Mouse (Mus musculus) CD4-positive, CD25-positive, alpha-beta regulatory T cell, adult 2 months (primary cell): Measurements from ENCODE around the gene Art5.

Source experiments
- DNase-seq: peaks from one replicate; pipeline ENCODE4 v3.0.0-alpha.2; 2012; ENCODE audit warnings: low read depth, low spot score

Art5 gene

DNA sequence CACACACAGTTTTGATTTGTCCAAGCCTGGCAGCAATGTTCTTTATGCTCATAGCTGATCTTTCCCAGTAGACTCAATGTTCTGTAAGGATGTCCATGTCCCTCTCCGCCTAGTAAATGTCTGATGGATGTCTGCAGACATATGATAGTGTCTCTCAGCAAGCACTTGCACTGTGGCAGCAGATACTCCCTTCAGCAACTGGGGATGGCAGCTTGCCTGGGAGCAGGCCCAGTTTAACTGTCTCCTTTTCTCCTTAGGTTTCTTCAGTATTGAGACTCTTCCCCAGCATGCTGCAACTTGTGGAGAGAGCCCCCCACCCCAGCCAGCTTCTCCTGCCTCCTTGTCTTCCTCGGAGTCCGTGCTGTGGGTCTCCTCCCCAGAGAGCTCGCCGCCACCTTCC lies 27.5 kb downstream of the Art5 start:
- no peak for DNase-seq

DNA sequence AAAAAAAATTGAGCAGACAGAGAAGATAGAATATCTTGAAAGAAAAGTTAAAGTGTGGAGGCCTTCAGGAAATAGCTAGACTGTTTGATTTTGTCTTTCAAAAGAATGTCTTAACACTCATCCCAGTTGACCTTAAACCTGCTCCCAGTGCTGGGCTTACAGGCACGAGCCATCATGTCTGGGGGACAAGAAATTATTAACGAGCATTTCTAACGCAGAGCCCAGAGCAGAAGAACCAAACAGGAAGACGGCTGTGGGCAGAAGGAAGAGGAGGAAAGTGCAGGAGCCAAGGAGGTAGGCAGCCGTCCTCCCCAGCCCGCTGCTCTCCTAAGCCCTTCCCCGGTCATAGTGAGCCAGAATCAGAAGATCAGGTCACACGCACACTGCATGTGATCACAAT lies 29.0 kb downstream of the Art5 start:
- no peak for DNase-seq

- peak; percentile 67 for DNase-seq
Measured at GRCm38 (mm10) chr7:102078517-102078916, 30.8 kb downstream of the Art5 start.

GRCm38 (mm10) chr7:102076714-102077296 lies 32.5 kb downstream of the Art5 start:
- peak; percentile 73 for DNase-seq

DNA sequence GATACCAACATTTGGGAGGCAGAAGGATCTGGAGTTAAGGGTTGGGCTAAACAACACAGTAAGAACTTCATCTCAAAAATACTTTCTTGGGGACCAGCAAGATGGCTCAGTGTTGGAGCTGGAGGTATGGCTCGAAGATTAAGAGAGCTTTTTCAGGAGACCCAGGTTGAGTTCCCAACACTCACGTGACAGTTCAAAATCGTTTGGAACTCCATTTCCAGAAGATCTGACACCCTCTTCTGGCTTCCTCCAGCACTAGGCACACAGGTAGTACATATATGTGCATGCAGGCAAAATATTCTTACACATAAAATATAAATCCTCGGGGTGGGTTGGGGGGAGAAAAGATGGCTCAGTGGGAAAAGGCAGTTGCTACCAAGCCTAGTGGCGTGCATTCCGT lies 42.9 kb downstream of the Art5 start:
- no peak for DNase-seq

DNA sequence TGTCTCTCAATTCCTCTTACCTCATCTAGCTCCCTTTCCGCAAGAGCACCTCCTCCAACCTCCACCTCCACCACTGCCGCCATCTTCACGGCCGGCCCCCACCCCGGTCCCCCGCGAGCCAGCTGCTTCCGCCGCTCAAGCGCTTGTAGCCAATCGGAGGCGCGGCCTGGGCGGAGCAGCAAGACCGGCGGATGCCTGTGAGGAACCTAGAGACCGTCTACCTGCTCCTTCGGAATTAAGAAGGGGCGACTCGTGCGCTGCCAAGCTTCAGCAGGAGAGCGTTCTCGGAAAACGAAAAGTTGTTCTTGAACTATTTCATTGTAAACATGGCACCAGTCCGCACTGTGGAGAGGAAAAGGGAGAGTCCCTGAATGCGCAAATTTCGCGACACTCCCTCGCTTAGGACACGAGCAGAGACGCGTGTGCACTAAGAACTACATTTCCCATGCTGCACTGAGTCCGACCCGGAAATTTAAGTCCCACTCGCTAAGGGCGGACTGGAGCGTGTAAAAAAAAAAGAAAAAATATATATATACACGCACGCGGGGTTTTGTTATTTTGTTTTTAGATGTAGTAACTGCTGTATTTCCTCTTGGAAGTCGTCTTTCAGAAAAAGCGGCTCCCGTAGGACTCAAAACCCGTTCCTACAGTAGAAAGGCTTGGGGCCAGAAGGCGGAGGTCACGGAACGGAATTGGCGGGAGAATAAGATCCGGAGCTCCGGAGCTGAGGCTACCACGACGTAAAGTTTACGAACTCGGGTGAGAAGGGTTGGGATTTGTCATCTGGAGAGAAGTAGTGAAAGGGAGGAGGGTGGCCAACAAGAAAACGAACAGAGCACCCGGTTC lies 44.0 kb downstream of the Art5 start, which contains the start of the genes Rnf121, Xndc1 and Xntrpc:
Gene Rnf121, minus strand, starts transcription at position 424 of the 846 bp plus-strand sequence.
Gene Xndc1, plus strand, starts transcription at position 466 of the 846 bp plus-strand sequence.
Gene Xntrpc, plus strand, starts transcription at position 668 of the 846 bp plus-strand sequence.
- peak; percentile 93 for DNase-seq

DNA sequence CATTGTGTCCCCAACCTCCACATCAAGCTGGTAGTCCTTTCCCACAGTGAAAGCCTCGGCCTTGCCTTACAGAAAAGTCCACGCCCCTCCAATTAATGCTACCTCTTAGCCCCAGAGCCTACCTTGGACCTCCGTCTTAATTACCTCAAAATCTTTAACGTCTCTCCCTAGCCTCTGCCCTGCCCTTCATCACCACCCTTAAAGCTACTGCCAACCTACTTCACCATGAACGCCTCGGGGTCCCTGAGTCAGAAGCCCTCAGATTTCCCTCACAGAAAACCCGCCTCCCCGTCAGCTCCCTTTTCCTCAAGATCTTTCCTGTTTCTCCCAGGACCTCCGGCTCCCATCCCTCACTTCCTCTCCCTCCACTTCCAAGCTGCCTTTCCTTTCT lies 44.6 kb downstream of the Art5 start:
- DNase-seq: peak; percentile 11

GRCm38 (mm10) chr7:102063891-102064290 lies 45.4 kb downstream of the Art5 start:
- no peak for DNase-seq

- no peak for DNase-seq
Measured at GRCm38 (mm10) chr7:102062203-102062602, 47.1 kb downstream of the Art5 start.

- no peak for DNase-seq
Measured at GRCm38 (mm10) chr7:102061353-102061752, 47.9 kb downstream of the Art5 start.

GRCm38 (mm10) chr7:102048524-102048923 lies 60.8 kb downstream of the Art5 start:
- peak; percentile 70 for DNase-seq
